Mouse (Mus musculus) C2C12 (cell line): Measurements from ENCODE around the gene Itgb3.

ENCODE experiments used
- CTCF ChIP-seq: IDR thresholded peaks from one replicate; pipeline ENCODE4 v1.5.1; 2011; ENCODE audit not compliant: control insufficient read depth, insufficient read depth, insufficient read length
- MAX ChIP-seq: IDR thresholded peaks from one replicate; pipeline ENCODE4 v1.6.1; 2011; ENCODE audit warnings: mild to moderate bottlenecking, control low read depth
- MYOD1 ChIP-seq: IDR thresholded peaks from one replicate; pipeline ENCODE4 v1.6.1; 2011; ENCODE audit warnings: low read depth; ENCODE audit not compliant: control insufficient read depth, insufficient read length

DNA sequence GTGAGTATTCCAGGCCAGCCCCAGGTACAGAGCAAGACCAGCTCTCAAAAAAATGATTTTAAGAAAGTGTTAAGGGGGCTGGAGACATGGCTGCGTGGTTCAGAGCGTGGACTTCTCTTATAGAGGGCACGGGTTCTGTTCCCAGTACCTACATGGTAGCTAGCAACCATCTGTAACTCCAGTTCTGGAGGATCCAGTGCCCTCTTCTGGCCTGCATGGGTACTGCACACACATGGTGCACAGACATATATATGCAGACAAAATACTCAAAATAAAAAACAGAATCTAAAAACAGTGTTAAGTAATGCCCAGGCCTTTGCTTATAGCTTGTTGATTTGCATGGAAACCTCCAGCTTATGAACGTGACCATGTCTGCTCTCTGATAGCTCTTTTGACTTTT, 52.8 kb downstream of the Itgb3 start:
- no peak for TF ChIP-seq CTCF
- TF ChIP-seq MAX, result no peak
- no peak for TF ChIP-seq MYOD1
